Mouse (Mus musculus): ENCODE results near the gene Gm18336. TPM values are rescaled to one million over a fixed set of nuclear protein-coding genes. Genes with fewer than 3 reads are reported as not detected.

The Gm18336 gene
- polyA plus RNA-seq, 1 experiment = not detected

DNA sequence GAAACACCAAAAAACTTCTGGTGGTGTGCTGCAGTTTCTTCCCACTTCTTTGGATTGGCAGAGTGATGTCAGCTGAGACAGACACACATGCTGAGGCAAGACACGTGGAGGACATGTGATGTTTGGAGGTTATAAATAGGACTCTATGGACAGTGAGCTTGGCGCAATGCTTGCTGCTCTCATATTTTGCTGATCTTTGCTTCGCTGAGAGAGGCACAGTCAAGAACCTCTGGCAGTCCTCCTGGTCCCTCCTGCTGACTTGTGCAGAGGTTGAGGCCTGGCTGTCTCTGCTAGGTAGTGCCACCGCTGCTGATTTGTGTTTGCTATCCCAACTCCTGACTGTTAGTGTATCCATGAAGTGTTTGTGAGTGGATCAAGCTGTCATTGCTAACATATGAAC, 7.1 kb downstream of the Gm18336 start:
- Histone ChIP-seq H3K4me3 (replicated peaks) (no peak overlapping the region), H3K27me3 (replicated peaks) (peaks cover 39% of the 10 kb centered on the region), H3K9me3 (peaks cover 3% of the 10 kb centered on the region; the same call in 1 of the 2 replicates), H3K36me3 (replicated peaks; ENCODE audit: low read length) (no peaks in the 10 kb centered on the region), H3K4me1 (peaks cover 2% of the 10 kb centered on the region; the same call in 1 of the 2 replicates)
- no peak for TF ChIP-seq FLI1 (IDR thresholded peaks at IDR 0.05; ENCODE audit: low read length)
- no peak for TF ChIP-seq GATA1 (IDR thresholded peaks at IDR 0.05; ENCODE audit: borderline replicate concordance, low read length)

- Histone ChIP-seq H3K9me3 (peaks cover 10% of the 10 kb centered on the region; the same call in 1 of the 2 replicates), H3K4me3 (replicated peaks) (no peak overlapping the region), H3K36me3 (replicated peaks; ENCODE audit: low read length) (no peaks in the 10 kb centered on the region), H3K27me3 (replicated peaks) (peaks cover 16% of the 10 kb centered on the region), H3K4me1 (peaks cover 8% of the 10 kb centered on the region)
- TF ChIP-seq FLI1 (IDR thresholded peaks at IDR 0.05; ENCODE audit: low read length) = no peak
- no peak for TF ChIP-seq GATA1 (IDR thresholded peaks at IDR 0.05; ENCODE audit: borderline replicate concordance, low read length)
Measured at GRCm38 (mm10) chrX:73384924-73385323, 13.6 kb downstream of the Gm18336 start.

- peaks cover 16% of the 10 kb centered on the region for H3K27me3 ChIP-seq (replicated peaks)
- peaks cover 10% of the 10 kb centered on the region; the same call in 1 of the 2 replicates for H3K9me3 ChIP-seq
- H3K36me3 ChIP-seq (replicated peaks; ENCODE audit: low read length) = no peaks in the 10 kb centered on the region
- TF ChIP-seq GATA1 (IDR thresholded peaks at IDR 0.05; ENCODE audit: borderline replicate concordance, low read length) (no peak), FLI1 (IDR thresholded peaks at IDR 0.05; ENCODE audit: low read length) (no peak)
- H3K4me3 ChIP-seq (replicated peaks) = no peak overlapping the region
- H3K4me1 ChIP-seq = peaks cover 8% of the 10 kb centered on the region
Measured at GRCm38 (mm10) chrX:73384419-73384818, 14.1 kb downstream of the Gm18336 start.

GRCm38 (mm10) chrX:73363291-73363690, 35.2 kb downstream of the Gm18336 start:
- Histone ChIP-seq H3K27me3 (replicated peaks) (peaks cover 15% of the 10 kb centered on the region), H3K4me3 (replicated peaks) (no peak overlapping the region), H3K9me3 (no peaks in the 10 kb centered on the region), H3K4me1 (no peaks in the 10 kb centered on the region), H3K36me3 (replicated peaks; ENCODE audit: low read length) (peaks cover 16% of the 10 kb centered on the region)
- no peak for TF ChIP-seq FLI1 (IDR thresholded peaks at IDR 0.05; ENCODE audit: low read length)
- no peak for TF ChIP-seq GATA1 (IDR thresholded peaks at IDR 0.05; ENCODE audit: borderline replicate concordance, low read length)

DNA sequence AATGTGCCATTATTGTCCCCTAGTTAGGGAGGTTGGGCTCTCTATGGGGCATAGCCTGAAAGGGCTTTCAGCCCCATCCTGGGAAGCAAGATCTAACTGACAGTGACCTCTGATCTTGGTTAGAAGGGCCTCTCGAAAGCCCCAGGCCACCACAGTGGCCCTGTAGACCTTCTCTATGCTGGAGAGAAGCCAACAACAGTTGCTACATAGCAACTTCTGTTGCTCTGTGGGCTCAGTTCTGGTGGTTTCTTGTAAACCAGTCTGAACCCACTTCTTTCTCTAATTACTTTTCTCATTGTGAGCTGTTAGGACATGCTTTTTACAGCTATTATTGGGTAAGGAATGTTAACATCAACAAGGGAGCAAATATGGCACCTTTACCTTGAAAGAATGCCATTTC, 41.8 kb downstream of the Gm18336 start:
- Histone ChIP-seq H3K4me3 (replicated peaks) (no peak overlapping the region), H3K9me3 (peaks cover 7% of the 10 kb centered on the region), H3K36me3 (replicated peaks; ENCODE audit: low read length) (peaks cover 75% of the 10 kb centered on the region), H3K4me1 (no peaks in the 10 kb centered on the region), H3K27me3 (replicated peaks) (peaks cover 36% of the 10 kb centered on the region)
- TF ChIP-seq GATA1 (IDR thresholded peaks at IDR 0.05; ENCODE audit: borderline replicate concordance, low read length) = no peak
- TF ChIP-seq FLI1 (IDR thresholded peaks at IDR 0.05; ENCODE audit: low read length) = no peak

- Histone ChIP-seq H3K9me3 (peaks cover 7% of the 10 kb centered on the region), H3K27me3 (replicated peaks) (peaks cover 35% of the 10 kb centered on the region), H3K4me3 (replicated peaks) (no peak overlapping the region), H3K36me3 (replicated peaks; ENCODE audit: low read length) (peaks cover 81% of the 10 kb centered on the region), H3K4me1 (peaks cover 2% of the 10 kb centered on the region; the same call in 1 of the 2 replicates)
- TF ChIP-seq FLI1 (IDR thresholded peaks at IDR 0.05; ENCODE audit: low read length) (no peak), GATA1 (IDR thresholded peaks at IDR 0.05; ENCODE audit: borderline replicate concordance, low read length) (no peak)
Measured at GRCm38 (mm10) chrX:73356163-73356562, 42.4 kb downstream of the Gm18336 start.

Other genes with a start within 250 kb of the Gm18336 start
- not detected in 2 replicates for gene Xlr5b, start 249.9 kb downstream of the Gm18336 start, polyA plus RNA-seq (2012; ENCODE audit: insufficient read depth, low replicate concordance)
- not detected in 2 replicates for gene DXBay18, start 249.3 kb downstream of the Gm18336 start, polyA plus RNA-seq (2012; ENCODE audit: insufficient read depth, low replicate concordance)
- gene Spin2d, start 221.7 kb downstream of the Gm18336 start, polyA plus RNA-seq (2012; ENCODE audit: insufficient read depth, low replicate concordance) = not detected in 2 replicates
- 0.17 TPM in 1 of 2 replicates, not detected in the other for gene Xlr3b, start 206.5 kb downstream of the Gm18336 start, polyA plus RNA-seq (2012; ENCODE audit: insufficient read depth, low replicate concordance)
- 0.91 TPM in 1 of 2 replicates, not detected in the other for gene Xlr4b, start 184.4 kb downstream of the Gm18336 start, polyA plus RNA-seq (2012; ENCODE audit: insufficient read depth, low replicate concordance)
- gene F8a, start 170.4 kb downstream of the Gm18336 start, polyA plus RNA-seq (2012; ENCODE audit: insufficient read depth, low replicate concordance) = 18.9 and 42.4 TPM in 2 replicates
- 2.7 TPM in 1 of 2 replicates, not detected in the other for gene Xlr4c, start 155.6 kb downstream of the Gm18336 start, polyA plus RNA-seq (2012; ENCODE audit: insufficient read depth, low replicate concordance)
- gene Xlr3c, start 133.3 kb downstream of the Gm18336 start, polyA plus RNA-seq (2012; ENCODE audit: insufficient read depth, low replicate concordance) = not detected in 2 replicates
- gene Xlr5a, start 105.8 kb downstream of the Gm18336 start, polyA plus RNA-seq (2012; ENCODE audit: insufficient read depth, low replicate concordance) = not detected in 2 replicates
- not detected in 2 replicates for gene Xlr5c, start 105.8 kb downstream of the Gm18336 start, polyA plus RNA-seq (2012; ENCODE audit: insufficient read depth, low replicate concordance)
- not detected in 2 replicates for gene Gm45015, start 61.9 kb downstream of the Gm18336 start, polyA plus RNA-seq (2012; ENCODE audit: insufficient read depth, low replicate concordance)
- gene Zfp275, start 56.1 kb downstream of the Gm18336 start, polyA plus RNA-seq (2012; ENCODE audit: insufficient read depth, low replicate concordance) = 0.34 and 0.38 TPM in 2 replicates
- gene Zfp92, start 12.4 kb upstream of the Gm18336 start, polyA plus RNA-seq (2012; ENCODE audit: insufficient read depth, low replicate concordance) = not detected in 2 replicates
- not detected in 2 replicates for gene Trex2, start 36.6 kb upstream of the Gm18336 start, polyA plus RNA-seq (2012; ENCODE audit: insufficient read depth, low replicate concordance)
- gene Haus7, start 60.3 kb upstream of the Gm18336 start, polyA plus RNA-seq (2012; ENCODE audit: insufficient read depth, low replicate concordance) = 4.9 TPM in 1 of 2 replicates, not detected in the other
- not detected in 2 replicates for gene Bgn, start 84.9 kb upstream of the Gm18336 start, polyA plus RNA-seq (2012; ENCODE audit: insufficient read depth, low replicate concordance)
- gene Atp2b3, start 104.3 kb upstream of the Gm18336 start, polyA plus RNA-seq (2012; ENCODE audit: insufficient read depth, low replicate concordance) = 0.13 TPM in 1 of 2 replicates, not detected in the other
- gene Dusp9, start 240.7 kb upstream of the Gm18336 start, polyA plus RNA-seq (2012; ENCODE audit: insufficient read depth, low replicate concordance) = 0.57 and 1.4 TPM in 2 replicates

Measured in megakaryocyte, embryonic 14.5 days (primary cell).